Comparison of ENCODE assay signal across 18 mouse cellular contexts in the genomic region with DNA sequence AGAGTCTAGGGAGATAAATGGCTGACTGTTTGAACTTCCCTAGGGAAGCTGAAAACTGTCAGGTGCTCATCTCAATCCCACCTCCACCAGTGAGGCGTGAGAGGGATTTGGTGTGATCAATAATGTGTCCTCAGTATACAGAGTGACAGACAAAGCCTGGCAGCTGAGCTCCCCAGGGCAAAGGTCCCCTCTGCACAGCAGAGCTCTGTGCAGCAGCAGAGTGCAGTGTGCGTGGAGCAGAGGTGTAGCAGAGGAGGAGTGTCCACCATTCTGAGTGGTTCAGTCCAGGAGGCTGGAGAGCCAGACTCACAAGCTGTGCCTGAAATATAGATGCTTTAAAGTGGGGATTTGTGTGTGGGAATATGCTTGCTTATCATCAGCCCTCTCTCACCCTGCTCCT.
DNase-seq lines count a peak whose midpoint lies in the region; ATAC-seq and TF ChIP-seq lines count a peak whose summit lies in the region.
"Had no signal": no experiment of that assay in that cellular context is flagged by ENCODE, and none has a peak within 500 bp of the region (broad histone marks: within the 10 kb centered on the region; RNA-seq: fewer than 3 reads in every experiment).

No protein-coding gene starts in this region.

- no peak for DNase-seq in kidney, postnatal 36 days
- peak; percentile 22 for DNase-seq in liver
- DNase-seq in midbrain, postnatal 0 days (ENCODE audit: low spot score) = no peak
- no peak for DNase-seq in layer of hippocampus, adult 8-10 months (ENCODE audit: low spot score in 2 of 2)
- no peak for DNase-seq in ovary, postnatal 14 days (ENCODE audit: low spot score)
- DNase-seq: adrenal gland, adult 2 months; cerebellum, adult 18-20 months; kidney, adult 11 months; layer of hippocampus, postnatal 36 days; lung, postnatal 10 days; thymus, postnatal 36 days had no signal

- TF ChIP-seq CTCF in midbrain, postnatal 0 days (IDR thresholded peaks at IDR 0.05) = no peak

- no peak overlapping the region for H3K27ac ChIP-seq in kidney, embryonic 14.5 days (ENCODE audit: low read depth, low read length)
- H3K27ac ChIP-seq in liver, embryonic 16.5 days (ENCODE audit: low read length) = no peak overlapping the region
- H3K27ac ChIP-seq in midbrain, postnatal 0 days (ENCODE audit: low read depth, low read length) = no peak overlapping the region
- H3K27ac ChIP-seq: heart, embryonic 13.5 days; limb, embryonic 12.5 days; midbrain, embryonic 12.5 days had no signal

- no peak overlapping the region for H3K4me3 ChIP-seq in kidney, embryonic 14.5 days (ENCODE audit: low read length)
- H3K4me3 ChIP-seq in liver, embryonic 16.5 days (ENCODE audit: low read depth, low read length) = no peak overlapping the region
- no peak overlapping the region for H3K4me3 ChIP-seq in midbrain, postnatal 0 days (ENCODE audit: low read depth, low read length)
- H3K4me3 ChIP-seq: heart, embryonic 13.5 days; limb, embryonic 12.5 days; midbrain, embryonic 12.5 days had no signal

- H3K4me1 ChIP-seq in kidney, embryonic 14.5 days (ENCODE audit: control insufficient read depth, insufficient read depth, low read length) = no peaks in the 10 kb centered on the region
- no peaks in the 10 kb centered on the region for H3K4me1 ChIP-seq in liver, embryonic 16.5 days (ENCODE audit: control insufficient read depth, low read depth, low read length)
- no peaks in the 10 kb centered on the region for H3K4me1 ChIP-seq in midbrain, postnatal 0 days (ENCODE audit: insufficient read depth, low read length)
- H3K4me1 ChIP-seq: heart, embryonic 13.5 days; midbrain, embryonic 12.5 days had no signal

- H3K4me2 ChIP-seq in kidney, embryonic 14.5 days (replicated peaks; ENCODE audit: low read depth, low read length) = no peak overlapping the region
- no peak overlapping the region for H3K4me2 ChIP-seq in liver, embryonic 16.5 days (ENCODE audit: low read depth, low read length)
- no peak overlapping the region for H3K4me2 ChIP-seq in midbrain, postnatal 0 days (ENCODE audit: low read depth, low read length, poor library complexity, severe bottlenecking)
- H3K4me2 ChIP-seq: heart, embryonic 13.5 days; limb, embryonic 12.5 days; midbrain, embryonic 12.5 days had no signal

- WGBS in kidney, embryonic 14.5 days = 28% methylated on average over 2 of the region's 2 CpGs
- 41% methylated on average over 2 of the region's 2 CpGs for WGBS in liver, embryonic 16.5 days (ENCODE audit: insufficient replicate concordance)
- 31% methylated on average over 2 of the region's 2 CpGs for WGBS in midbrain, postnatal 0 days

- ATAC-seq in kidney, embryonic 14.5 days (ENCODE audit: low FRiP score, low TSS enrichment) = peak; percentile 73
- ATAC-seq in liver, embryonic 16.5 days (ENCODE audit: low read depth) = peak; percentile 87
- ATAC-seq in midbrain, postnatal 0 days (ENCODE audit: low FRiP score) = peak; percentile 31; the same call in 1 of the 2 replicates
- ATAC-seq: forebrain, embryonic 14.5 days had no signal

- no peak overlapping the region for H3K9ac ChIP-seq in kidney, embryonic 14.5 days (ENCODE audit: low read depth, low read length)
- H3K9ac ChIP-seq in liver, embryonic 16.5 days (ENCODE audit: low read depth, low read length) = no peak overlapping the region
- H3K9ac ChIP-seq in midbrain, postnatal 0 days (replicated peaks; ENCODE audit: low read length, poor library complexity, severe bottlenecking) = no peak overlapping the region
- H3K9ac ChIP-seq: heart, embryonic 13.5 days; limb, embryonic 12.5 days; midbrain, embryonic 12.5 days had no signal

- H3K27me3 ChIP-seq in kidney, embryonic 14.5 days (ENCODE audit: control insufficient read depth, insufficient read depth, low read length) = no peaks in the 10 kb centered on the region
- H3K27me3 ChIP-seq in liver, embryonic 16.5 days (ENCODE audit: control insufficient read depth, insufficient read depth, low read depth, low read length) = no peaks in the 10 kb centered on the region
- no peaks in the 10 kb centered on the region for H3K27me3 ChIP-seq in midbrain, postnatal 0 days (ENCODE audit: insufficient read depth, low read length)
- H3K27me3 ChIP-seq: heart, embryonic 13.5 days; limb, embryonic 12.5 days; midbrain, embryonic 12.5 days had no signal

- H3K9me3 ChIP-seq in kidney, embryonic 14.5 days (ENCODE audit: control insufficient read depth, low read length) = no peaks in the 10 kb centered on the region
- H3K9me3 ChIP-seq in liver, embryonic 16.5 days (replicated peaks; ENCODE audit: control insufficient read depth, low read length) = no peaks in the 10 kb centered on the region
- H3K9me3 ChIP-seq in midbrain, postnatal 0 days (ENCODE audit: low read length) = no peaks in the 10 kb centered on the region
- H3K9me3 ChIP-seq: G1E; heart, embryonic 13.5 days; limb, embryonic 12.5 days; midbrain, embryonic 12.5 days had no signal

- H3K36me3 ChIP-seq in kidney, embryonic 14.5 days (ENCODE audit: control insufficient read depth, insufficient read depth, low read length) = no peaks in the 10 kb centered on the region
- no peaks in the 10 kb centered on the region for H3K36me3 ChIP-seq in liver, embryonic 16.5 days (ENCODE audit: control insufficient read depth, insufficient read depth)
- H3K36me3 ChIP-seq in midbrain, postnatal 0 days (ENCODE audit: insufficient read depth, low read length) = no peaks in the 10 kb centered on the region
- H3K36me3 ChIP-seq: G1E; heart, embryonic 13.5 days; limb, embryonic 12.5 days; midbrain, embryonic 12.5 days had no signal

Comparison
In these comparisons a context has a peak if more than half of its experiments do, and no peak if none do; other contexts are left out.
1. ATAC-seq: peak in every context shown above with its lines; median percentile 87 in liver, embryonic 16.5 days; 73 in kidney, embryonic 14.5 days; 31 in midbrain, postnatal 0 days.